Comparison of ENCODE assay signal across 23 mouse cellular contexts in genomic region chr3:88546674-88547418, GRCm38 (mm10). TPM values are rescaled to one million over a fixed set of nuclear protein-coding genes. Genes with fewer than 3 reads are reported as not detected.
DNase-seq lines count a peak whose midpoint lies in the region; ATAC-seq and TF ChIP-seq lines count a peak whose summit lies in the region.
"Had no signal": no experiment of that assay in that cellular context is flagged by ENCODE, and none has a peak within 500 bp of the region (broad histone marks: within the 10 kb centered on the region; RNA-seq: fewer than 3 reads in every experiment).

No protein-coding gene starts in this region.

- DNase-seq in limb, embryonic 10.5 days (ENCODE audit: low spot score): no peak
- peak; percentile 30 for DNase-seq in MEL (ENCODE audit: low read depth, low spot score)
- DNase-seq in spleen, adult 18-20 months: no peak
- no peak for DNase-seq in kidney, postnatal 4 days
- DNase-seq: adrenal gland, postnatal 10 days; cerebellum, postnatal 25 days; forebrain, postnatal 0 days; heart, postnatal 36 days; kidney, adult 11 months; layer of hippocampus, postnatal 36 days; liver, embryonic 13.5 days; lung, postnatal 36 days; retina, postnatal 1 day; thymus, postnatal 4 days had no signal

- H3K27me3 ChIP-seq in limb, embryonic 15.5 days: no peaks in the 10 kb centered on the region
- no peaks in the 10 kb centered on the region for H3K27me3 ChIP-seq in limb, embryonic 10.5 days (ENCODE audit: low read depth, poor library complexity, severe bottlenecking)
- H3K27me3 ChIP-seq in E14TG2a.4 (ENCODE audit: insufficient read depth, low read length): no peaks in the 10 kb centered on the region
- H3K27me3 ChIP-seq in MEL (ENCODE audit: control insufficient read depth in 1 of 2, insufficient read depth in 2 of 2, low read length in 2 of 2): no peaks in the 10 kb centered on the region
- no peaks in the 10 kb centered on the region for H3K27me3 ChIP-seq in intestine, postnatal 0 days (replicated peaks; ENCODE audit: control insufficient read depth, insufficient read depth, low read length)
- H3K27me3 ChIP-seq: liver, embryonic 13.5 days; Patski had no signal

- H3K36me3 ChIP-seq in limb, embryonic 15.5 days: peaks cover 7% of the 10 kb centered on the region; the same call in 1 of the 2 replicates
- peaks cover 8% of the 10 kb centered on the region for H3K36me3 ChIP-seq in limb, embryonic 10.5 days
- H3K36me3 ChIP-seq in E14TG2a.4 (ENCODE audit: insufficient read depth, low read length) (peaks cover 33% of the 10 kb centered on the region), MEL (ENCODE audit: control insufficient read depth in 1 of 2, insufficient read depth in 2 of 2, low read length in 2 of 2) (peaks cover 0 to 12% of the 10 kb centered on the region in 2 experiments; a peak in 2 of 4 replicates)
- 0 out of 2 replicates have a peak, but pooled peaks cover 6% of the 10 kb centered on the region for H3K36me3 ChIP-seq in intestine, postnatal 0 days (ENCODE audit: control insufficient read depth, insufficient read depth)
- H3K36me3 ChIP-seq: liver, embryonic 13.5 days had no signal

- ATAC-seq in limb, embryonic 15.5 days (ENCODE audit: insufficient number of reproducible peaks, low FRiP score, low TSS enrichment, low read depth): no peak
- 0 out of 2 replicates have a peak, but pooled peaks have one; percentile 17 for ATAC-seq in intestine, postnatal 0 days
- ATAC-seq: forebrain, postnatal 0 days; Patski had no signal

- WGBS in limb, embryonic 15.5 days: 67% methylated on average over 6 of the region's 6 CpGs
- 78% methylated on average over 6 of the region's 6 CpGs for WGBS in limb, embryonic 10.5 days
- WGBS in intestine, postnatal 0 days: 43% methylated on average over 6 of the region's 6 CpGs

- no peaks in the 10 kb centered on the region for H3K79me2 ChIP-seq in MEL (ENCODE audit: control insufficient read depth, insufficient read depth, low read length, poor library complexity)

- TF ChIP-seq POLR2A in MEL (IDR thresholded peaks at IDR 0.05; ENCODE audit: control insufficient read depth in 1 of 2, insufficient read depth in 1 of 2, low read depth in 1 of 2, low read length in 2 of 2, poor library complexity in 1 of 2): no peak

- TF ChIP-seq EP300 in MEL (IDR thresholded peaks at IDR 0.05; ENCODE audit: low read depth in 1 of 2, low read length in 2 of 2): 0 out of 4 replicates have a peak, but pooled peaks of 1 of the 2 experiments have one; percentile 5

- TF ChIP-seq CTCF in E14TG2a.4 (conservative IDR thresholded peaks at IDR 0.05; ENCODE audit: low read length) (no peak), MEL (IDR thresholded peaks at IDR 0.05 in 2 of 3, conservative IDR thresholded peaks at IDR 0.05 in 1 of 3; ENCODE audit: control insufficient read depth in 1 of 3, insufficient read depth in 1 of 3, low read depth in 2 of 3, low read length in 3 of 3, poor library complexity in 1 of 3, severe bottlenecking in 1 of 3) (no peak)
- TF ChIP-seq CTCF in intestine, postnatal 0 days (IDR thresholded peaks at IDR 0.05; ENCODE audit: low read depth): no peak

- peak overlapping the region; percentile 8 for H3K4me3 ChIP-seq in limb, embryonic 15.5 days
- H3K4me3 ChIP-seq in limb, embryonic 10.5 days: no peak overlapping the region
- H3K4me3 ChIP-seq in E14TG2a.4 (replicated peaks; ENCODE audit: low read length) (0 out of 2 replicates have a peak overlapping the region, but pooled peaks have one; percentile 4), MEL (ENCODE audit: control insufficient read depth in 1 of 2, insufficient read depth in 1 of 2, low read depth in 2 of 2, low read length in 2 of 2) (no peak overlapping the region)
- H3K4me3 ChIP-seq in intestine, postnatal 0 days (ENCODE audit: low read depth, low read length): 0 out of 2 replicates have a peak overlapping the region, but pooled peaks have one; percentile 5
- H3K4me3 ChIP-seq: liver, embryonic 13.5 days had no signal

- no peak overlapping the region for H3K27ac ChIP-seq in limb, embryonic 15.5 days
- H3K27ac ChIP-seq in limb, embryonic 10.5 days: no peak overlapping the region
- H3K27ac ChIP-seq in MEL (ENCODE audit: control insufficient read depth, low read depth, low read length): no peak overlapping the region
- H3K27ac ChIP-seq in intestine, postnatal 0 days (ENCODE audit: low read depth, low read length): peak overlapping the region; percentile 46; the same call in 1 of the 2 replicates
- H3K27ac ChIP-seq: hindbrain, embryonic 14.5 days; kidney, postnatal 0 days; liver, embryonic 13.5 days had no signal

- H3K4me1 ChIP-seq in limb, embryonic 15.5 days: peaks cover 18% of the 10 kb centered on the region
- H3K4me1 ChIP-seq in limb, embryonic 10.5 days: peaks cover 28% of the 10 kb centered on the region
- H3K4me1 ChIP-seq in E14TG2a.4 (replicated peaks; ENCODE audit: low read depth, low read length) (peaks cover 93% of the 10 kb centered on the region), MEL (ENCODE audit: control insufficient read depth in 1 of 2, insufficient read depth in 2 of 2, low read length in 2 of 2) (peaks cover 17 to 24% of the 10 kb centered on the region in 2 experiments)
- H3K4me1 ChIP-seq in intestine, postnatal 0 days (replicated peaks; ENCODE audit: control insufficient read depth, insufficient read depth, low read length): no peaks in the 10 kb centered on the region

- H3K9me3 ChIP-seq in limb, embryonic 15.5 days: no peaks in the 10 kb centered on the region
- no peaks in the 10 kb centered on the region for H3K9me3 ChIP-seq in limb, embryonic 10.5 days (replicated peaks)
- H3K9me3 ChIP-seq in E14TG2a.4 (ENCODE audit: low read length) (no peaks in the 10 kb centered on the region), MEL (replicated peaks; ENCODE audit: insufficient read depth, low read length) (no peaks in the 10 kb centered on the region)
- no peaks in the 10 kb centered on the region for H3K9me3 ChIP-seq in intestine, postnatal 0 days (ENCODE audit: control insufficient read depth)
- H3K9me3 ChIP-seq: liver, embryonic 13.5 days had no signal

- H3K9ac ChIP-seq in limb, embryonic 15.5 days: no peak overlapping the region
- H3K9ac ChIP-seq in MEL (ENCODE audit: control insufficient read depth, low read depth, low read length, poor library complexity, severe bottlenecking): no peak overlapping the region
- H3K9ac ChIP-seq in intestine, postnatal 0 days (ENCODE audit: low read depth, low read length): no peak overlapping the region
- H3K9ac ChIP-seq: forebrain, postnatal 0 days; hindbrain, embryonic 14.5 days; liver, embryonic 13.5 days had no signal

- no peak for TF ChIP-seq RAD21 in MEL (IDR thresholded peaks at IDR 0.05; ENCODE audit: low read depth, low read length)

- no peak overlapping the region for H3K4me2 ChIP-seq in limb, embryonic 15.5 days
- peak overlapping the region; percentile 48 for H3K4me2 ChIP-seq in intestine, postnatal 0 days (replicated peaks; ENCODE audit: low read depth)
- H3K4me2 ChIP-seq: hindbrain, embryonic 14.5 days; liver, embryonic 13.5 days had no signal

TF ChIP-seq in MEL, 35 proteins besides CTCF, POLR2A, EP300 and RAD21:
- TF ChIP-seq HCFC1 (IDR thresholded peaks at IDR 0.05; ENCODE audit: low read depth, low read length) (no peak), ZKSCAN1 (IDR thresholded peaks at IDR 0.05; ENCODE audit: low read depth, low read length) (peak; percentile 85), CHD2 (IDR thresholded peaks at IDR 0.05; ENCODE audit: low read length) (no peak), USF2 (IDR thresholded peaks at IDR 0.05; ENCODE audit: borderline replicate concordance in 1 of 2, insufficient read depth in 1 of 2, low read depth in 1 of 2, low read length in 2 of 2) (no peak)

RNA-seq across cellular contexts. Expression of gene Rab25, which starts 1.3 kb away (rescaled TPM):
- 144 and 148 TPM in 2 replicates for polyA plus RNA-seq in limb, embryonic 15.5 days (2015; fragmentation: Nextera tagmentation; extraction: Ambion mirVana)
- polyA plus RNA-seq in limb, embryonic 10.5 days (2016; fragmentation: Nextera tagmentation; extraction: Ambion mirVana): 1.7 and 3.7 TPM in 2 replicates
- total RNA-seq in MEL (2012; rRNA removed): 0.75 and 0.96 TPM in 2 replicates
- polyA plus RNA-seq in MEL (2012; ENCODE audit: insufficient read depth in 1 of 2, insufficient read length in 2 of 2, low read depth in 1 of 2, low replicate concordance in 2 of 2, missing spikeins in 1 of 2): 1 to 10 TPM in 1 of 2 experiments, not detected in 1; 1.9 TPM
- polyA plus RNA-seq in intestine, postnatal 0 days (2015; fragmentation: Nextera tagmentation; extraction: Ambion mirVana): 79.5 and 89.2 TPM in 2 replicates
- total RNA-seq: adrenal gland, postnatal 10 days; forebrain, postnatal 0 days; gastrocnemius, adult 18-20 months; heart, postnatal 36 days; layer of hippocampus, adult 18-20 months; left cerebral cortex, postnatal 25 days had no signal
- polyA plus RNA-seq: forebrain, postnatal 0 days had no signal

RNA-seq across cellular contexts. Expression of gene Lamtor2, which starts 6.0 kb away (rescaled TPM):
- polyA plus RNA-seq in limb, embryonic 15.5 days (2015; fragmentation: Nextera tagmentation; extraction: Ambion mirVana): 194 and 207 TPM in 2 replicates
- 151 and 159 TPM in 2 replicates for polyA plus RNA-seq in limb, embryonic 10.5 days (2016; fragmentation: Nextera tagmentation; extraction: Ambion mirVana)
- total RNA-seq in MEL (2012; rRNA removed): 125 and 127 TPM in 2 replicates
- polyA plus RNA-seq in MEL (2012; ENCODE audit: insufficient read depth in 1 of 2, insufficient read length in 2 of 2, low read depth in 1 of 2, low replicate concordance in 2 of 2, missing spikeins in 1 of 2): 100 to 1,000 TPM in 1 of 2 experiments, not detected in 1; 188 TPM
- polyA plus RNA-seq in intestine, postnatal 0 days (2015; fragmentation: Nextera tagmentation; extraction: Ambion mirVana): 171 and 183 TPM in 2 replicates

RNA-seq across cellular contexts. Expression of gene Ubqln4, which starts 6.7 kb away (rescaled TPM):
- 39.6 and 44.1 TPM in 2 replicates for polyA plus RNA-seq in limb, embryonic 15.5 days (2015; fragmentation: Nextera tagmentation; extraction: Ambion mirVana)
- 78.8 and 79.5 TPM in 2 replicates for polyA plus RNA-seq in limb, embryonic 10.5 days (2016; fragmentation: Nextera tagmentation; extraction: Ambion mirVana)
- total RNA-seq in MEL (2012; rRNA removed): 73.0 and 83.0 TPM in 2 replicates
- polyA plus RNA-seq in MEL (2012; ENCODE audit: insufficient read depth in 1 of 2, insufficient read length in 2 of 2, low read depth in 1 of 2, low replicate concordance in 2 of 2, missing spikeins in 1 of 2): 100 to 1,000 TPM in 1 of 2 experiments, 10 to 100 TPM in 1; 43.6 to 171 TPM
- polyA plus RNA-seq in intestine, postnatal 0 days (2015; fragmentation: Nextera tagmentation; extraction: Ambion mirVana): 17.3 and 19.2 TPM in 2 replicates

RNA-seq across cellular contexts. Expression of gene Mex3a, which starts 14.7 kb away (rescaled TPM):
- polyA plus RNA-seq in limb, embryonic 15.5 days (2015; fragmentation: Nextera tagmentation; extraction: Ambion mirVana): 17.6 and 21.0 TPM in 2 replicates
- polyA plus RNA-seq in limb, embryonic 10.5 days (2016; fragmentation: Nextera tagmentation; extraction: Ambion mirVana): 28.9 and 34.8 TPM in 2 replicates
- 4.3 and 5.5 TPM in 2 replicates for total RNA-seq in MEL (2012; rRNA removed)
- 10 to 100 TPM in 1 of 2 experiments, not detected in 1; 10.1 TPM for polyA plus RNA-seq in MEL (2012; ENCODE audit: insufficient read depth in 1 of 2, insufficient read length in 2 of 2, low read depth in 1 of 2, low replicate concordance in 2 of 2, missing spikeins in 1 of 2)
- 2.8 TPM in 2 replicates for polyA plus RNA-seq in intestine, postnatal 0 days (2015; fragmentation: Nextera tagmentation; extraction: Ambion mirVana)

RNA-seq across cellular contexts. Expression of gene Ssr2, which starts 28.8 kb away (rescaled TPM):
- 347 and 365 TPM in 2 replicates for polyA plus RNA-seq in limb, embryonic 15.5 days (2015; fragmentation: Nextera tagmentation; extraction: Ambion mirVana)
- polyA plus RNA-seq in limb, embryonic 10.5 days (2016; fragmentation: Nextera tagmentation; extraction: Ambion mirVana): 199 and 202 TPM in 2 replicates
- 500 and 594 TPM in 2 replicates for total RNA-seq in MEL (2012; rRNA removed)
- polyA plus RNA-seq in MEL (2012; ENCODE audit: insufficient read depth in 1 of 2, insufficient read length in 2 of 2, low read depth in 1 of 2, low replicate concordance in 2 of 2, missing spikeins in 1 of 2): 100 to 1,000 TPM; 176 to 706 TPM
- 249 and 268 TPM in 2 replicates for polyA plus RNA-seq in intestine, postnatal 0 days (2015; fragmentation: Nextera tagmentation; extraction: Ambion mirVana)

Comparison
In these comparisons a context has a peak if more than half of its experiments do, and no peak if none do; other contexts are left out.
1. H3K4me3 ChIP-seq: peak in limb, embryonic 15.5 days (single experiment), E14TG2a.4 (single experiment) and intestine, postnatal 0 days (single experiment); none in limb, embryonic 10.5 days (single experiment) and MEL (0 of 2).
2. RNA of gene Rab25, which starts 1.3 kb away (polyA plus RNA-seq): 144 to 148 TPM in limb, embryonic 15.5 days and 79.5 to 89.2 TPM in intestine, postnatal 0 days; 1.7 to 3.7 TPM in limb, embryonic 10.5 days and 1.9 TPM in MEL; every median in the first group is over 10 times any median in the second.